Mouse (Mus musculus) cerebellum, adult 9-10 months (tissue): ENCODE results near the gene Hsf2bp.
A peak's percentile ranks its signal among the peaks of the same experiment; 100 is the strongest.

ENCODE experiments used
- DNase-seq: peaks from one replicate; pipeline ENCODE4 v3.0.0; 2022

The Hsf2bp gene

DNA sequence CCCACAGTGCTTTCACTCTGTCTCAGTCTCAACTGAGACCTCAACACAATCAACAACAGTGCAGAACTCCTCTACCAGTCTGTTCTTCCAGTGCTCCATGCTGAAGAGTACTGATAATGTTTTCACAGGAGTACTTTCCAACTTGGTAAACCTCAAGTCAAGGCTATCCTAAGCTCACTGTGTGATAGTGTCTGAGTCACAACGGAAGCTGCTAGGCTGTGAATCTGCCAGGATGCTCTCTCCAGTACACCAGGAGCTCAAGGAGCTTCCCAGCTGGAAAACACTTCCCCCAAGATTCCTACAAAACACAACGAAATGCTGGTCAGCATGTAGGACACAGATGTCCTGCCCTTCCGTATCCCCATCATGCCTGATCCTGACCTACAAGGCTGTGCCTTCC lies 7.8 kb downstream of the Hsf2bp start:
- no peak for DNase-seq

DNA sequence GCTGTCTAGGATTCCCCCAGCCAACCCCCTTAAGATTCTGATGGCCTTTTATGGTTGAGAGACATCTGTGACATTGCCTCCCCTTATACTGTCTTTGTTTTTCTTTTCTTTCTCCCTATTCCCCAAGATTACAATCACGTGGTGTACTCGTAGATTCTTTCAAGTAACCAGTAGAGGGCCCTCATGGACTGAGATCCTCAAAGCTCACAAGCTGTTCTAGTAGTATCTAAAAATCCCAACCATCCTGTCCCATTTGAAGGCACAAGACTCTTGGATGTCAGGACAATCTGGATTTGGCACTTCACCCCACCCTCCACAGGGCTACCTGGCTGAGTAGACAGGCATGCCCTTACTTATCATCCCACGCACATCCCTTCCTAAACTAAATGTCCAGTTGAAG lies 8.5 kb downstream of the Hsf2bp start:
- peak; percentile 36 for DNase-seq

DNA sequence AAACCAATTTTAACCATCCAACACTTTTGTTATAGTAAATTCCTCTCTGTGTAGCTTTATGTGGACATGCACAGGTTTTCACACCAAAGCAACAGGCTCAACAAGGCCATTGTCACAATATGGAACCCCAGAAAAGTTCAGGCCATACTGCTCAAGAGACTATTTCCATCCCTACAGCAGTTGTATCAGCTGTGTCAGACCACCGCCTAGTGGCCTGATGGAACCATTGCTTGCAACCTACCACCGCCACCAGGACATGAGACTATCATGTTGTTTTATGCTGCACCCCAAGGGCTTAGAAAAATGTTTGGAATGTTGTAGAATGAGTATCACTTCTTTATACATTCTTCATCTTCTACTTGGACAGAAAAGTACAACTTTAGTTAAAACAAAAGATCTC lies 10.8 kb downstream of the Hsf2bp start:
- DNase-seq = peak; percentile 31

DNA sequence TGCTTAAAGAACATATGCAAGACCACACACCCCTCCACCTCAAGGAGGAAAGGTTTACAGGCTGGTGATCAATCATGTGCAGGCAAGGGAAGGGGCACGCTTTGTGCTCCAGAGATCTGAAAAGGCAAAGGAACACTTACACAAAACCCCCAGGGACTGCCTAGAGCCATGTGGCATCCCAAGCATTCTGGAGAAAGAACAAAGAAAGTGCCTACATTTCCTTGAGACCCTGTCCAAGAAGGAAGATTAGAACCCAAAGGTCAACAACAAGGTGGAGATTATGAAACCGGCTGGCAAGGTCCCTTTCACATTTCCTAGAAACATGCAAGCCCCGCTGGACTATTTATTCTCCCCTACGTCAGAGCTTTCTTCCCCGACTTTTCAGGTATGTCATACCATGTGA lies 11.5 kb downstream of the Hsf2bp start:
- DNase-seq = no peak

DNA sequence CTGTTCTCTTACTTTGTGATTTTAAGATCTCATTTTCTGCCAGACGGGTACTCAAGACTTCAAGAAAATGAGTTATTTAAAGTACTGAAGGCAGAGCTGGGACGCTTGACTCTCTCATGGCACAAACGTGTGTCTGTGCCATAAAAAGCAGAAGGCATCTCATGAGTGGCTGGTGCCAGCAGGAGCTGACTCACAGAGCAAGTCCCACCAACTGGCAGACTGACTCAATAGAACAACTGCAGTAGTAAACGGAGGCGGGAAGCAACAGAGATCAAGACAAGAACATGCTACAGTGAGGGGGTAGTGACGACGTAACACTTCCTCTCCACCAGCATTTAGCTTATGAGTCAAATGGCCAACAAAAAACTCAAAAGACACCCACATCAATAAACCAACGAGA lies 13.1 kb downstream of the Hsf2bp start:
- no peak for DNase-seq

DNA sequence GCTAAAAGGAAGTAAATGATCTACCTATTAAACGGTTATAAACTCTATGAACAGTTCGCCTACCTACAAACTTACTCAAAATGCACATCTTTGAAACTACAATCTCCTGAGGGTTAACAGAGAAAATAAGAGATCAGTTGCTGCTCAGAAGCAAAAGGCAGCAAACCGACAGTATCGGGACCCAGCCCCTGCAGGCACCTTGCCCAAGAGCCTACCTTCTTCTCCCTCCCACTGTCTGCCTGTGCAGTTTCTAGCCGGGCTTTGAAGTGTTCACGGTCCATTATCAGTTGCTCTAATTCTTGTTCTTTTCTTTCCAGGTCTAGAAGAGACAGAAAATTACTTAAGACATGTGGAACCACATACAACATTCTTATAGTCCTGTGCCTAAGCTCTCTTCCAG lies 13.6 kb downstream of the Hsf2bp start:
- no peak for DNase-seq

DNA sequence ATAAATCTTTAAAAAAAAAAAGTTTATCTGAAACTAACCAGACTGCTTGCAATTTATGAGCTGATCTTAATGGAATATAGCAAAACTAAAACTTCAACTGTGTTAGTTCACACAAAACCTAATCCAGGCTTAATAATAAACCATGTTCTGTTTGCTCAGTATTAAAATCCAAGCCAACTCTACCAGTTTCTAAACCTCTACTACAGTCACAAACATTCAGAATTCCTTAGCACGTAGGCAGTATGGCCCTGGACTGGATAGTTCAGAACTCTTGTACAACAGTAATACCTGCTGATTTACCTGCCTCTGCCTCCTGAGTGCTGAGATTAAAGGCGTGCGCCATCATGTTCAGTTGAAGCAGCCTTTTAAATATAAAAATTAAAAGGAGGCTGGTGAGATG lies 14.2 kb downstream of the Hsf2bp start:
- no peak for DNase-seq

DNA sequence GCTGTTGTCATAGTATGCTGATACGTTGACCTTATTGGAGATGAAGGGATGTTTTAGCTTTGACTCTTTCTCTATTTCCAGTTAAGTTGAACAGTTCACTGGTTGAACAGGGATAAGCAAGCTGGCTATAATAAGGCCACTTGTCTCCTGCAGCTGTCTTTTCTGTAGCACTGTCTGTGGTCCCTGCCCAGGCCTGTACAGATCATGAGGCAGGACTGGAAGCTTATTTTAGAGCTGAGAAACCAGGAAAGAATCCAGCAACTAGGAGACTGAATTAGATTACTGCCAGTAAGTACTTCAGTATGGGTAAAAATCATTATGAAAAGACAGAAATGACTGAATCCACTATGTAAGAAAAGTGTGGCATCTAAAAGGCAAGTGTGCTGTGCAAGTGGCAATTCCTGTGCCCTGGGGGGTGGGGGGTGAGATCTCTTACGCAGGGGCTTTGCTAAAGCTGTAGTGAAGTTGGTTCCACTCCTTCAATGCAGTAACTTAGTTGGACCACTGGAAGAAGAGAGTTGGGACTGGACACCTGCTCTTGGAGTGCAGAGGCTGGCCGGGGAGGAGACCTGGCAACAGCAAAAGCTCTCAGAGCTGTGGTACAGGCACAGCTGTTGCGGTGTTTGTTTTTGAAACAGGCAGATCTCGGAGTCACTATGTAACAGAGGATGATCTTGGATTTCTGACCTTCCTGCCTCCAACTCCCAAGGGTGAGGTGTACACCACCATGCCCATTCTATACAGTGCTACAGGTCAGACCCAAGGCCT lies 17.8 kb downstream of the Hsf2bp start:
- no peak for DNase-seq

DNA sequence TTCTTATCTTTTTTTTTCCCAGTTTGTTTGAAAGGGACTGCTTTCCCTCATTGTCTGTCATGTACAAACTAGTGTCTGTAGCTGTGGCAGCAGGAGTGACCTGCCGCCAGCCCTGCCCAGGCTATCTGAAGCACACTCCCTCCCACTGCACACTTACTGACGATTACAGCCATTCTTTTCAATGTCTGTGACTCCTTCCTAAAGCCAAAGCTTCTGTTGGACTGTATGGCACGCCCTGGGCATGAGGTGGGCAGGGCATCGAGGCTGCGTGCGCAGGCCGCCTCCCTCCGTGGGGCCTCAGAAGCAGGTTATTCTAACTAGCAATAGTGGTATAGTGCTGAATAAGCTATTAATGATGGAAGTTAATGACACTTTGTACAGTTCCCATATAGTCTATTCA lies 19.7 kb downstream of the Hsf2bp start:
- DNase-seq = no peak

DNA sequence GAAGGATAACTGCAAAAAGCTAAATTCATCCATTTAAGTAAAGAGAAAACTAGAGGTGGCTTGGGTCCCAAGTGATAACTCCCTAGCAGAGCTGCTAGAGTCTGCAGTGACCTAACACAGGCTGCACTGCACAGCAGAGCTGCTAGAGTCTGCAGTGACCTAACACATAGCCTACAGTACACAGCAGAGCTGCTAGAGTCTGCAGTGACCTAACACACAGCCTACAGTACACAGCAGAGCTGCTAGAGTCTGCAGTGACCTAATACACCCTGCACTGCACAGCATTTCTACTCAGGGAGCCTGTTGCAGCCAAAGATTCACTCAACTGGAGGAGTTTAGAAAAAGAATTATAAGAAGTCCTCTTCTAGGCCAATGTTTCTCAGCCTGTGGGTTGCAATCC lies 22.5 kb downstream of the Hsf2bp start:
- DNase-seq = no peak

DNA sequence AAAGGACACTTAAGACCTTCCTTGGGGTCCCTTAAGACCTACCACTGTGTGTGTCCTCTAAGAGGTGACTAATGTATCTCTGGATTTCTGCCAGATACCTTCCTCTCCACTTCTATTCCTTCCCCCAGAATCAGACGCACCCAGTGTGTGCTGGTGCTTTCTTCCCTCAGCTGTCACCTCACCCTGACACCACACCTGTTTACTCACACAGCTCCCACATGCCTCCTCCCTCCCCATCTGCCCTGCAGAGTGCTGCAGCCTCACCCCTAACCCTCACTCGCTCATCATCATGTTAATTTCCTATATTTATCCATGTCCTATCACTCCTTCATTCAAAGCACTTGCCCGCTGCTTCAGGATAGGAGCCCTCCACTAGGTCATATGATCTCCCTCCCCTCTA lies 23.9 kb downstream of the Hsf2bp start:
- no peak for DNase-seq

DNA sequence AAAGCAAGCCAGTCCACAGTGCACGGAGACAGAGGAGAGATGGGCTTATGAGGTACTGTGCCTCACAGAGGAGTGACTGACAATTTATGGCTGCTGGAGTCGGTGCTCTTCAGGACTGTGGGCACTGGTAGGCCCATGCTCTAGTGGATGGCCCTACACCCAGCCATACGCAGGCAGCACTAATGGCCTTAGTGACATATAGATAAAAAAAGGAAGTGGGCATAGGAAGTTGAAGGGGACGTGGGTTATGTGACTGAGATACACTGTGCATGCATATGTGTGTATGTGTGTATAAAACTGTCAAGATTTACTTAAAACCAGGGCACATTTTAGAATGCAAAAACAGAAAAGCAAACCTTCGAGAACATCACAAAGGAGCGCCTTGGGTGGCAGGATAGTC lies 24.5 kb downstream of the Hsf2bp start:
- no peak for DNase-seq

DNA sequence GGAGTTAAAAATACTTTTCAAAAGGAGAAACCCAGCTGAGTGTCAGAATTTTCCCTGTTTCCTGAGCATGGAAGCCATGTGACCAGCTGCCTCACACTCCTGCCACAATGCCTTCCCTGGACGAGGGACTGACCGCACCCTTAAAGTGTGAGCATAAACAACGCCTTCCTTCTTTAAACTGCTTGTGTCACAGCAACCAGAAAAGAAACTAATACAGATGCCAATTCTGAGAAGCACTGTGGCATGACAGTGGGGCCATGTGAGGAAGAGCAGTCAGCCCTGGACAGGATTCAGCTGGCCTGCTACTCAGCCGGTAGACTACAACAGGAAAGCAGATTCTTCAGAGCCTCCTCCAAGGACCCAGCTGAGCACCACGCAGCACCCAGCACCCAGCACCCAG lies 29.3 kb downstream of the Hsf2bp start:
- DNase-seq = no peak

DNA sequence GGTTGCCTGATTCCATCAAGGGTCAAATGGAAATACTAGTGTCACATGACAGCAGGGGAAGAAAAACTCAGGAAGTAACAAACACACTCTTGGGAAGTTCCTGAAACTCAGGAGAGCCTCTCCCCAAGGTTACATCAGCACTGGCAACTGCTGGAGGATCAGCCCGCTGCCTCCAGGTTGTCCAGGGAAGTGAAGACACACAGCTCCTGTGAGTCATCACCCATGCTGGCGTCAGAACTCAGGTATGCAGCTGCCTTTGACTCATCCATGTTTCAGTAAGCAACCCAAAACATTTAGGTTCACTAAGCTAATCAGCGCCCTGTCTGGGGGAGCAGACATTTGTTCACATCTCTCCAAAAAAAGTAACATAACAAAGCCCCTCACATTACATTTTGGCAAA lies 32.9 kb downstream of the Hsf2bp start:
- DNase-seq = no peak

DNA sequence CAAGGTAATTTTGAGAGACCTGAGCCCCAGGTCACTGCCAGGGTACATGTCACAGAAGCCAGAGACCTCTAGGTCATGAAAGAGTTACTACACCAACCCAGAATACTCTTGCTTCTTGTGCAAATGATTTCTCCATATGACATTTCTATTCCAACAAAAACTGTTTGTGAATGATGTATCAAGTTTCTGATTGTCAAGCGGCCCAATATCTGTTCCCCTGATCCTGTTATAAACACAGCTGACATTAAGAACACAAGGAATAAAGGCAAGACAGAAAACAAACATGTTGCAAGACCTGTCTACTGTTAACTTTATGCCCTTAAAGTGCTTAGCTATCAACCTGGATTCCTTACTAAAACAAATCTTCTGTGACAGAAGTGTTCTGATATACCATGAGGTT lies 37.8 kb downstream of the Hsf2bp start:
- DNase-seq = no peak

DNA sequence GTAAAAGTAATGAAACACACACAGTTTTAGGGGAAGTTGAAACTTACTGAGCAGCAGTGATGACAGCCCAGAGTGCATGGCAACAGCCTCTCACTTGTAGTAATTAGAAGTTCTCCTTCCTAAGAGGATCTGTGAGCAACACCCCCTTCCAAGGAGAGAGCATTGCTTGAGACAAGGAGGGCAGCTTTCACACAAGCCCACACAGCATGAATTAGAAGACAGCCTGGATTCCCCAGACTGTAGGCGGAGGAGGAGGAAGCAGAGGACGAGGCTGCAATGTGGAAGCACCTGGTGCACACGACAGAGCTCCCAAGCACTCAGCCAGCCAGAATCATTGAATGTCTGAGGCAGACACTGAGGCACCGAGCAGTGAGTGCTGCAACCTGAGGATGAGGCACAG lies 39.8 kb downstream of the Hsf2bp start:
- DNase-seq = no peak

DNA sequence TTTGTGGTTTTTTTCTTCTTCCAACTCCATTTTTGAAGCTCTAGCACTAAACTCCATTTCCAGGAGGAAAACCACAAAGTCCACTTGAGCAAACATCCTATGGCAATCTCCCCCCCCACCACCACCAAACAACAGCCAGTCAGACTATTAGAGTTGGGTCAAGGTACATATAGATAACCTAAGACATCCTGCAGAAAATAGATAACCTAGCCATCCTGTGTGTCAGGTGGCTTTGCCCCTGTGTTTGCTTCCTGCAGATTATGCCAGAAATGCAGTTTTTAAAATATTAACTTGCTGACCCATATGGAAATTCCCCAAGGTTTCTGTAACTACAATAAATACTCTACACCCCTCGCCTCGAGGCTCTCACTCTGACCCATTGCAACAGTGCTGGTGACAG lies 40.4 kb downstream of the Hsf2bp start:
- no peak for DNase-seq

DNA sequence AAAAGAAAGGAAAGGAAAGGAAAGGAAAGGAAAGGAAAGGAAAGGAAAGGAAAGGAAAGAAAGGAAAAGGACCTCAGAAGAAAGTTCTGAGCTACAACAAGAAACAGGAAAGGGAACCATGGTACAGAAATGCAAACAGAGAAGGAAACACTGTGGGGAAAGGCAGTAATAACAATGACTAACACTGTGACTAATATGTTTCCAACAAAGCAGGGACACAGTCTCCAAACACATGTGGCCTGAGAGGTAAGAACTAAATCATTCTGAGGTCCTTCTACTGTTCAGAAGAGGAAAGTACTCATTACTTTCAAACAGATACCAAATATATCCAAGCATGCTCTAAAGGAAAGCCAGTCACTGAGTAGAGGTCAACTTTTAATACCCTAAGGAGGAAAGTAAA lies 42.0 kb downstream of the Hsf2bp start:
- DNase-seq = no peak

DNA sequence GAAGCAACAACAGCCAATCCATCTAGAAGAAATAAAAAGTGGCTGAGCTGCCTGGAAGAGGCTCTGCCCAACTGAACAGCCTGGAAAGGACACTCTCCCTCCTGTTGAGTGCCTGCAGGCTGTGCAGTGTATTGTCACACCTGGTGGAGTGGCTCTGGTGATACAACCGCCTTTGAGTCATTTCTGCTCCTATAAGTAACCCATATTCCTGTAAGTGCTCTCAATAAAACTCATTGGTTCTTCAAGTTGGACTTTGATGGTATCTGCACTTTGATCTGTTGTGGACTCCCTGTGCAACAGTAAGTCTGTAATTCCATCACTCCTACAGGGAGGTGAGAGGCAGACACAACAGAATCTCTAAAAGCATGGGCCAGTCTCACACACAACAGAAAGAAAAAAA lies 42.8 kb downstream of the Hsf2bp start:
- DNase-seq = no peak

DNA sequence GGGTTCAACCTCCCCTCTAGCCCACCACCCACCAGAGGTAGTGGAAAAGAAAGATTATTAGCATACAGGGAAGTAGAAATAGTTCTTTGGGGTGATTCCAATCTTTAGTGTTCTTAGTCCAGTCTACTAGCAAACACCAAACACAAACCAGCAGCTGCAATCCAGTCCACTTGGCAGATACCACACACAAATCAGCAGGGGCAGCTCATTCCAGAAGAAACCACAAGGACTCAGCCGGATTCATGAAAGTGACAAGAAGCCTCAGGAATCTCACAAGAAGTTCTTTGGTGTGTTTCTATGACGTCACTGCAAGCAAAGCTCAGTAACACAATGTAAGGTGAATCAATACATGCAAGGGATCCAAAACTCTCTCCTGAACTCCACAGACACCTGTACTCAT lies 44.1 kb downstream of the Hsf2bp start:
- no peak for DNase-seq

DNA sequence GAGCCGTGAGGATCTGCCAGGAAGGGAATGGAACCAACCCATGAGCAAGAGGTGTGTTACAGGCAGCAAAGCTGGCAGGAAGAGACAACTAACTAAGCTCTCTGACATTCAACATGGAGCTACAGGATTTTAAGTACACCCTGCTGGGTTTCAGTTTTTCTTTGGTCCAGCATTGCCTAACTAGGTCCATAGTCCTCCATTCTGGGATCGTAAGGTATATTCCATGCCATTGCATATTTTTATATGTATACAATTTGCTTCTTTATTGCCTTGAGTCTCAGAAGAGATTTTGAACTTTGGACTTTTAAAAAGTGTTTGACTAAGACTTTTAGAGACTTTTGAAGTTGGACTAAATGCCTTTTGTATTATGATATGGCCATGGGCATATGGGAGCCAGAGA lies 47.1 kb downstream of the Hsf2bp start:
- DNase-seq = no peak

DNA sequence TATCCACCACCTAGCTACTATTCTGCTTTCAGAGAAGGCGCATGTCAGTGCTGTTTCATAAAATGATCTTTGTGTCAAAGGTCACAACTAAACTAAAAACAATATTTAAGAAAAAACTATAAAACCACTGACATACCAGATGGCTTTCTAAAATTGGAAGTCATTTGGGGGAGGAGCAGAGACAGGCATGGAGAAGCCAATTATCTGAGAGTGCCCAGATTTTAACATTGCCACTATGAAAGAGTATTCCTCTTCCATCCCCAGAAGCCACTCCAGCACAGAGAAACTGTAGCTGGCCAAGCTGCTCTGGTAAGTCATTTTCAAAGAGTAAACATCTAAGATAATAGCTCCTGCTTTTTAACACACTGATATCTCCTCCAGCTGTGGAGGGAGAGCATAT lies 49.2 kb downstream of the Hsf2bp start:
- no peak for DNase-seq

DNA sequence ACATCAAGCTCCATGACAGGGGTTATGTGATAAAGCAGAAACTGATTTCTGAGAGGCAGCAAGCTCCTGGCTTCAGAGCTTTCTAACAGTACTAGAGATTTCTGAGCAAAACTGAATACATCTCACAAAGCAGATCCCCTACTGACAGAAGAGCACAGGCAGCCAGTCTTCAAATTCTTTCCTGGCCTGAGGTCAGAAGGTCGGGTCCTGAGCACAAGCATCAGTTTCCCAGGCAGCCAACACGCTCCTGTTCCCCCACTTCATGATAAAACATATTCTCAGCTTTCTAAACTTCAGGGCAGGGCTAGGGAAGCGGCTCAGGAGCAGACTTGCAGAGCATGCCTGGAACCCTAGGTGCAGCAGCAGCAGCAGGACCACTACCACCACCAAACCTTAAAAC lies 52.7 kb downstream of the Hsf2bp start:
- DNase-seq = no peak

DNA sequence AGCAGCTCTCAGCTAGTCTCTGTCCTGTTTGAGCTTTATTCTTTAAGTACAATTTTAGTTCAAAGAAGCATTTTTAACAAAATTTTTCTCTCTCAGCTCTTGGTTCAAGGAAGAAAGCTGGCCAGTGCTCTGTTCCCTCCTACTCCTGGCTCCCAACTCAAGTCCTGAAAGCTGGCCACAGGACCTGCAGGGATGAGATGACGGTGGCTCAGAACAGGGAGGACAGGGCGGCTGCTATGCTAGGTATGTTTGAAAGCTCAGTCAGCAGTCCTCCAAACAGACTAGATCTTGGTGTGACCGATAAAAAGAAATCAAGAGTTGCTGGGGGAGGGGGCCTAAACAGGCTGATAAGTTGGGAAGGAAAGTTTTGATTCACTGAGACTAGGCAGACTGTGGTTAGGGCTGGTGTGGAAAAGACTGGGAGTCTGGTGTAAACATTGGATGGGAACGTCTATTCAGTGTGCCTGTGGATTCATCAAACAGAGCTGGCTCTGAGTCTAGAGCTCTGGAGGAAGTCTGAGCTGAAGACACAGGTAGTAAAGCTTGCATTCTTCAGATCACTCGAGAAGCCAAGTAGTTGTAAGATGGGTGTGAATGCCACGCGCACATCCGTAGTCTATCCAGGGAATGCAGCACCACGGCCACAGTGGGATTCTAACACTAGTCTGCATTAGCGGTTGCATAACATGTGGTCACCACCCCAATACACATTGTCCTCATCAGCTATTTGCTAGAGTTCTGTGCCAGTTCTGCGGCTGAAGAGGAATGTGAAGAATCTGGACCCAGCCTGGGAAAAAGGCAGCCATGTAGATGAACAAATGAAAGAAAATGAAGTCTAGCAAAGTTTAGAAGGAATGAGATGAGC lies 53.6 kb downstream of the Hsf2bp start:
- no peak for DNase-seq

DNA sequence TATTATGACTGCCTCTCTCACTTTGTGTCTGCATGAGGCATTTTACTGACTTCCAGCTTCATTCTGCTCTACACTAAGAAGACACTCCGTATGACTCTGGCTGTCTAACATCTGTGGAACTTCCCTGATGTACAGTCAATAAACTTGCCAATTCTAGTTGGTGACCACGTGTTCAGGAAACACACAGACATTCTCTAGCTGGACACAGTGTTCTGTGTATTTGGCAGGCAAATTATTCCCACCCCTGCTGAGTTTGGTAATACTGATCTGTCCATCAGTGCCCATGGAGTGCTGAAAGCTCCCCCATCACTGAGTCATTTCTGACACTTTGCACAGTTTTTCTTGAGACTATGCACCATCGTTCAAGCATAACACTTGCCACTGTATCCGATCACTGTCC lies 56.3 kb downstream of the Hsf2bp start:
- DNase-seq = no peak
